Mouse (Mus musculus) kidney, postnatal 36 days (tissue): ENCODE results near the gene Fam189b.

Experiments used
- DNase-seq, 2 experiments: peaks; one replicate each; pipeline ENCODE4 v3.0.0; 2021 to 2022; ENCODE audit warnings: mixed read lengths in 2 of 2

The Fam189b gene

DNA sequence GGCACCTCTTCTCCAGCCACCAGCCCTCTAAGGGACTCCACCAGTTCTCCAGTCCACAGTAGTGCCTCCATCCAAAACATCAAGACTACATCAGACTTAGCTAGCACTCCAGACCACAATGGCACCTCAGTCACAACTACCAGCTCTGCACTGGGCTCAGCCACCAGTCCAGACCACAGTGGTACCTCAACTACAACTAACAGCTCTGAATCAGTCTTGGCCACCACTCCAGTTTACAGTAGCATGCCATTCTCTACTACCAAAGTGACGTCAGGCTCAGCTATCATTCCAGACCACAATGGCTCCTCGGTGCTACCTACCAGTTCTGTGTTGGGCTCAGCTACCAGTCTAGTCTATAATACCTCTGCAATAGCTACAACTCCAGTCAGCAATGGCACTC is 47.6 kb downstream of the Fam189b start:
- no peak for DNase-seq

DNA sequence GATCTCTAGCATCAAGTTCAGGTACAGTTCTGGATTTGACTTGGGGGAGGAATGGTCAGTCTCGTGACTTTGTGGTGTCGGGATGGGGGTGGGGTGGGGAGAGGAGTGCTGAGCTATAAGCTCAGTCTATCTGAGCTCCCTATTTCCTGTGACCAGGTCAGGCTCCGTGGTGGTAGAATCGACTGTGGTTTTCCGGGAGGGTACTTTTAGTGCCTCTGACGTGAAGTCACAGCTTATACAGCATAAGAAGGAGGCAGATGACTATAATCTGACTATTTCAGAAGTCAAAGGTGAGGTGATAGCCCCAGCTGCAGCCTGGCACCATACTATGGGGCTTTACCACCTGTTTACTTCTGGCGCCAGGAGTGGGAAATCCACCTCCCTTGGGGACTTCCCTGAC is 48.4 kb downstream of the Fam189b start:
- DNase-seq = no peak

DNA sequence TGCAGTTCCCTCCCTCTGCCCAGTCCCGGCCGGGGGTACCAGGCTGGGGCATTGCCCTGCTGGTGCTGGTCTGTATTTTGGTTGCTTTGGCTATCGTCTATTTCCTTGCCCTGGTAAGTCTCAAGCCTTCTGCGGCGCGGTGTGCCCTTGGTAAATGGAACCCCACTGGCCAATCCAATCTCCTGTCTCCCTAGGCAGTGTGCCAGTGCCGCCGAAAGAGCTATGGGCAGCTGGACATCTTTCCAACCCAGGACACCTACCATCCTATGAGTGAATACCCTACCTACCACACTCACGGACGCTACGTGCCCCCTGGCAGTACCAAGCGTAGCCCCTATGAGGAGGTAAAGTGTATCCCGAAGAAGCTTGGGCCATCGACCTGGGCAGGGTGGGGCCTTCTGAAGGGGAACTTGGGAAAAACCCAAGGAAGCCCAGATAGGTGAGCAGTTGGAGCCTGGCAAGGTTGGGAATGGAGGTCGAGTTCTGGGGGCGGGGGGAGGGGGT is 48.9 kb downstream of the Fam189b start:
- no peak for DNase-seq

DNA sequence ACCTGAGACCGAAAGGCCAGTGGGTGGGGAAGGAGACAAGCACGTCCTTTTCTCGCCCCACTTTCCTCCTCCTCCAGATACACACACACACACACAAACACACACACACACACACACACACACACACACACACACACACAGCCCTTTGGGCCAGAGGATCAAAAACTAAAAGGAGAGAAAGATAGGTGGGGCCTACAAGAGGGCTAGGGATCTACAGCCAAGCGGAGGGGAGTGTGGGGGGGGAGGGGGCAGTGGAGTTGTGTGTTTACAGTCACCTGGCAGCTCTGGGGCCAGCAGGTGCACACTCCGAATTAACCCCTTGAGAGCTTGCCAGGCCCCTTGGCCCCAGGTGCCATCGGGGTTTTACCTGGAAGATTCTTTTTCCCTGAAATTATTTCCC is 49.7 kb downstream of the Fam189b start:
- no peak for DNase-seq

DNA sequence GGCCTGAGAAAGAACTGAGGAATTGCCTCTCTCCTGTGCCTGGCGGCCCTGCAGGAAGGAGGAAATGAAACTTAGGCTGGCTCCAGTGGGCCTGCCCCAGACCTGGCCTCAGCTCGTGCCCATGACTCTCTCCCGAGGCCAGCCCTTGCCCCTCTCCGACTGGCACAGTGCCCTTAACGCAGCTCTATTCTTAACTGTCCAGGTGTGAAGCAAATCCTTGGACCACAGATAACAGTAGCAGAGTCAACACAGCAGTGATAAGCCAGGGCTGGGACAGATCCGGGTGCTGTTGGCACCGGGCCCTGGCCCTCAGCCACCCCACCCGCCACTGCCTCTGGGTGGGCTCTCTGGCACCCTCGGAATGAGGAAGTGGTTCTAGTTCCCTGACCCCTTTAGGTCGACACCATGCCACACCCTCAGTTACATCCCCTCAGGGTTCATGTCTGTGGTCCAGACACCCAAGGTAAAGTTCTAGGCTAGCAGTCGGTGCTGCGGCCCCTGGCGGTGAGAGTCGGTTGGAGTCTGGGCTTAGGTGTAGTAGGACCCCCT is 50.7 kb downstream of the Fam189b start:
- peak in 1 of 2 experiments; percentile 38 for DNase-seq

- DNase-seq = no peak
These were observed 53.6 kb downstream of the Fam189b start for GRCm38 (mm10) chr3:89236516-89236915.

- DNase-seq = no peak
These were observed 54.7 kb downstream of the Fam189b start for GRCm38 (mm10) chr3:89237682-89238081.

- peak in 1 of 2 experiments; percentile 53 for DNase-seq
These were observed 55.6 kb downstream of the Fam189b start for GRCm38 (mm10) chr3:89238494-89238893.
